Mouse (Mus musculus) megakaryocyte, adult 5-6 weeks (primary cell): ENCODE results near the gene Tapbp. TPM values are rescaled to one million over a fixed set of nuclear protein-coding genes. Genes with fewer than 3 reads are reported as not detected.

Experiments
- ATAC-seq: 2 replicates; pipeline ENCODE4 v1.8.0; 2016; ENCODE audit warnings: mild to moderate bottlenecking, inconsistent platforms; ENCODE audit not compliant: poor library complexity, severe bottlenecking
- total RNA-seq, 2 experiments: library from RNA; stranded (forward) in 1 of 2; stranded (reverse) in 1 of 2; fragments of 153-499, 151-499 nt in 1 of 2; fragments of 221-1000, 200-1000 nt in 1 of 2; gene quantifications; 2 replicates each; pipeline versions ENCODE4 v1.2.3 to v1.2.4; 2015 to 2017

The Tapbp gene
- total RNA-seq, 2 experiments from 2014 or later, result 88.9 to 105 TPM

DNA sequence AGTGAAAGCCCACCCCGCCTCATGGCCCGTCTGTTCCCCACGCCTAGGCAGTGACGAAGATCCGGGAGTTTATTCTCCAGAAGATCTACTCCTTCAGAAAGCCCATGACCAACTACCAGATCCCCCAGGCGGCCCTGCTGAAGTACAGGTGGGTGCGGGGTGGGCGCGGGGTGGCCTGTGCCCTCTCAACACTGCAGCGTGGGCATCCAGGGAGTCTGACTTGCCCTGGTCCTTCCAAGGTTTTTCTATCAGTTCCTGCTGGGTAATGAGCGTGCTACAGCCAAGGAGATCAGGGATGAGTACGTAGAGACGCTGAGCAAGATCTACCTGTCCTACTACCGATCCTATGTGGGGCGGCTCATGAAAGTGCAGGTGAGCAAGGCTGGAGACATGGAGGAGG, 44.2 kb downstream of the Tapbp start:
- ATAC-seq, result no peak

DNA sequence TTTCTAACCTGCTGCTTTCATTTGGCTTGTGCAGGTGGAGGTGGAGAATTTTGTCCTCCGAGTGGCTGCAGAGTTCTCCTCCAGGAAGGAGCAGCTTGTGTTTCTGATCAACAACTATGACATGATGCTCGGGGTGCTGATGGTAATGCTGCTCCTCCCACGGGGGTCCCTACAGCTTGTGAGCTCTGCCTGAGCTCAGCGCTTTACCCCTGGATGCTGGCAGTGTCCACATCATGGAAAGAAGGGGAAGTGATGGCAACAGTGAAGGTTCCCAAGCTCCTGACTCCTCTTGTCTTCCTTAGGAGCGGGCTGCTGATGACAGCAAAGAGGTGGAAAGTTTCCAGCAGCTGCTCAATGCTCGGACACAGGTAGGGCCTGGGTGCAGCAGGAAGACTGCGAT, 47.2 kb downstream of the Tapbp start:
- no peak for ATAC-seq

DNA sequence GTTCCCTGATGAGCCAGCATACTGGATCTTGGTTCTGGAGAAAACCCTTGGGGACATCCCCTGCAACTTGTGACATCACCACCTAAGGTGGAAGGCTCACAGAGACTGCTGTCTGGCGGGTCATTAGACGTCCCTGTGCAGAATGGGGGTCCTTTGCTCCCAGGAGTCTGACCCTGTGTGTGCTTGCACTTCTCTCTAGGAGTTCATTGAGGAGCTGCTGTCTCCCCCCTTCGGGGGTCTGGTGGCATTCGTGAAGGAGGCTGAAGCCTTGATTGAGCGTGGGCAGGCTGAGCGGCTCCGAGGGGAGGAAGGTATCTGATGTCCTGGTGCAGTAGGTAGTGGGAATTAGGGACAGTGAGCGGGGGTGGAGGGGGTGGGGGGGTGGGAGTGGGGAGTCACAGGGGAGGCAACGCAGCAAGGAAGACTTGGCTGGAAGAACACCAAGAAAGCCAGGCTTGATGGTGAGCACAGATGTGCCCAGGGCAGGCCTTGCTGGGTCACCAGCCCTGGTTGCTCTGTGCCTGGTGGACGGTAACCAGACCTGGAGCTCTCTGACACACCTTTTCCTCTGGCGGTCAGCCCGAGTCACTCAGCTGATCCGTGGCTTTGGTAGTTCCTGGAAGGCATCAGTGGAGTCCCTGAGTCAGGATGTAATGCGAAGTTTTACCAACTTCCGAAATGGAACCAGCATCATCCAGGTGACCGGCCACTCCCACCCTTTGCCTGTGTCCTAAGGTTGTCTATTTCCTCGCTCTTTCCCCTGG, 49.6 kb downstream of the Tapbp start:
- no peak for ATAC-seq

GRCm38 (mm10) chr17:33965846-33966550, 50.3 kb downstream of the Tapbp start:
- no peak for ATAC-seq

DNA sequence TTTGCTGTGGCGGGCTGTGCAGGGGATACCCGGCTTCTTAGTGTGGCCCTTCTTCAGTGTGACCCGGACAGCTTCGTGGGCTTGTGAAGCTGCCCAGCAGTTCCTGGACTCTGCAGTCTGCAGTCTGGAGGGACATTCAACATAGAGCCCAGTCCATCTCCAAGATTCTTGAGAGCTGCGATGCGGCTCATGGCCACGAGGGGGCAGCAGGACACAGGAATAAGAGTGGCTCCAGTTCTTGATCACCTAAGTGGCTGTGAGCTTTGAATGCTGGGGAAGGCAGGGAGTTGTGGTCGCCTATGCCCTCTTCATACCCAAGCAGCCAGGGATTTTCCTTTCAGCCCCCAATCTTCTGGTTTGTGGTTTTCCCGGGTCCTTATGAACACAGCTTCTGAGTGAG, 52.8 kb downstream of the Tapbp start:
- peak; percentile 99 for ATAC-seq

- ATAC-seq, result peak; percentile 23; the same call in 1 of the 2 replicates
Measured at GRCm38 (mm10) chr17:33968927-33969326, 53.2 kb downstream of the Tapbp start.

GRCm38 (mm10) chr17:33969394-33969793, 53.7 kb downstream of the Tapbp start:
- no peak for ATAC-seq

- ATAC-seq, result no peak
Measured at GRCm38 (mm10) chr17:33972691-33973090, 57.0 kb downstream of the Tapbp start.

- no peak for ATAC-seq
Measured at GRCm38 (mm10) chr17:33973572-33973971, 57.9 kb downstream of the Tapbp start.

DNA sequence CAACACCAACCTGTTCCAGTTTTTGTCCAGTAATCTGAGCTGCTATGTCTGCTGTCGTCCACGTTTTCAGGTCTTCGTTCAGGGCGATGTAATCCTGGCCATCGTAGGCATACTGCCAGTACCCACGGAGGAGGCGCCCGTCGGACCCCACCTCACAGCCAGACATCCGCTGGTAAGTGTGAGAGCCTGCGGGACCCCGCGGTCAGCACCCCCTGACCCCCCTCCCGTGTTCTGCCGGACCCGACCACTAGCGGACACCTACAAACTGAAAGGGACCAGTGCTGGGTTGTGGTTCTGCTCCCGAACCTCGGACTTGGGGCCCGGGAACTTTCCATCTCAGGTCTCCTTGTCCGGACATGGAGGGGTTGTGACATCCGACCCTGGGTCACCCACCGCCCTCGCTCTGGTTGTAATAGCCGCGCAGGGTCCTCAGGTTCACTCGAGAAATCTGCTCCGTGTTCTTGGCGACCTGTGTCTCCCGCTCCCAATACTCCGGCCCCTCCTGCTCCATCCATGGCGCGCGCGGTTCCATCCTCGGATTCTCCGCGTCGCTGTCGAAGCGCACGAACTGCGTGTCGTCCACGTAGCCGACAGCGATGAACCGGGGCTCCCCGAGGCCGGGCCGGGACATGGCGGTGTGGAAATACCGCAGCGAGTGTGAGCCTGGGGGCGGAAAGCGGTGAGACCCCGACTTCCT, 62.3 kb downstream of the Tapbp start:
- no peak for ATAC-seq

- ATAC-seq, result peak; percentile 93
Measured at GRCm38 (mm10) chr17:33978631-33979031, 62.9 kb downstream of the Tapbp start.

Other genes with a start within 250 kb of the Tapbp start
- gene Hnrnpm, start 229.0 kb upstream of the Tapbp start, total RNA-seq (2015), result 362 and 391 TPM in 2 replicates
- gene Hnrnpm, start 229.0 kb upstream of the Tapbp start, total RNA-seq (2017), result 264 and 265 TPM in 2 replicates
- gene March2, start 197.2 kb upstream of the Tapbp start, total RNA-seq (2015), result 51.4 and 64.2 TPM in 2 replicates
- 42.7 and 46.6 TPM in 2 replicates for gene March2, start 197.2 kb upstream of the Tapbp start, total RNA-seq (2017)
- 94.0 and 104 TPM in 2 replicates for gene Rab11b, start 155.4 kb upstream of the Tapbp start, total RNA-seq (2015)
- gene Rab11b, start 155.4 kb upstream of the Tapbp start, total RNA-seq (2017), result 26.7 and 41.1 TPM in 2 replicates
- gene Angptl4, start 134.1 kb upstream of the Tapbp start, total RNA-seq (2015), result 0.59 and 0.80 TPM in 2 replicates
- gene Angptl4, start 134.1 kb upstream of the Tapbp start, total RNA-seq (2017), result 0.33 and 0.73 TPM in 2 replicates
- gene Kank3, start 105.4 kb upstream of the Tapbp start, total RNA-seq (2015), result 12.3 and 16.2 TPM in 2 replicates
- 13.5 and 14.8 TPM in 2 replicates for gene Kank3, start 105.4 kb upstream of the Tapbp start, total RNA-seq (2017)
- 875 and 928 TPM in 2 replicates for gene Rps28, start 91.3 kb upstream of the Tapbp start, total RNA-seq (2015)
- gene Rps28, start 91.3 kb upstream of the Tapbp start, total RNA-seq (2017), result 2,242 and 2,459 TPM in 2 replicates
- 150 and 160 TPM in 2 replicates for gene Ndufa7, start 91.3 kb upstream of the Tapbp start, total RNA-seq (2015)
- 110 and 139 TPM in 2 replicates for gene Ndufa7, start 91.3 kb upstream of the Tapbp start, total RNA-seq (2017)
- gene Cd320, start 72.8 kb upstream of the Tapbp start, total RNA-seq (2015), result 2.5 and 4.0 TPM in 2 replicates
- 0.85 and 1.5 TPM in 2 replicates for gene Cd320, start 72.8 kb upstream of the Tapbp start, total RNA-seq (2017)
- not detected in 2 replicates for gene Gm7029, start 42.1 kb upstream of the Tapbp start, total RNA-seq (2015)
- not detected in 2 replicates for gene Gm7029, start 42.1 kb upstream of the Tapbp start, total RNA-seq (2017)
- 9.0 and 12.9 TPM in 2 replicates for gene Kifc1, start 25.2 kb upstream of the Tapbp start, total RNA-seq (2015)
- 40.1 and 41.3 TPM in 2 replicates for gene Kifc1, start 25.2 kb upstream of the Tapbp start, total RNA-seq (2017)
- gene Platr17, start 10.8 kb upstream of the Tapbp start, total RNA-seq (2015), result 4.9 and 9.8 TPM in 2 replicates
- gene Platr17, start 10.8 kb upstream of the Tapbp start, total RNA-seq (2017), result 2.6 and 5.9 TPM in 2 replicates
- gene Daxx, start 6.5 kb upstream of the Tapbp start, total RNA-seq (2015), result 42.1 and 49.7 TPM in 2 replicates
- 39.3 and 63.3 TPM in 2 replicates for gene Daxx, start 6.5 kb upstream of the Tapbp start, total RNA-seq (2017)
- gene Zbtb22, start within 50 bp of the Tapbp start, total RNA-seq (2015), result 13.7 and 14.0 TPM in 2 replicates
- 22.0 and 25.8 TPM in 2 replicates for gene Zbtb22, start within 50 bp of the Tapbp start, total RNA-seq (2017)
- 33.6 and 38.2 TPM in 2 replicates for gene Rgl2, start 13.6 kb downstream of the Tapbp start, total RNA-seq (2015)
- 51.8 and 58.3 TPM in 2 replicates for gene Rgl2, start 13.6 kb downstream of the Tapbp start, total RNA-seq (2017)
- gene Pfdn6, start 24.4 kb downstream of the Tapbp start, total RNA-seq (2015), result 84.1 and 88.3 TPM in 2 replicates
- gene Pfdn6, start 24.4 kb downstream of the Tapbp start, total RNA-seq (2017), result 148 and 161 TPM in 2 replicates
- gene Wdr46, start 24.8 kb downstream of the Tapbp start, total RNA-seq (2015), result 12.2 and 12.4 TPM in 2 replicates
- 21.6 and 23.7 TPM in 2 replicates for gene Wdr46, start 24.8 kb downstream of the Tapbp start, total RNA-seq (2017)
- 3.5 and 4.0 TPM in 2 replicates for gene B3galt4, start 35.6 kb downstream of the Tapbp start, total RNA-seq (2015)
- gene B3galt4, start 35.6 kb downstream of the Tapbp start, total RNA-seq (2017), result 4.9 and 5.7 TPM in 2 replicates
- gene Vps52, start 39.9 kb downstream of the Tapbp start, total RNA-seq (2015), result 15.7 and 17.7 TPM in 2 replicates
- 11.6 and 22.8 TPM in 2 replicates for gene Vps52, start 39.9 kb downstream of the Tapbp start, total RNA-seq (2017)
- gene Rps18, start 40.1 kb downstream of the Tapbp start, total RNA-seq (2015), result 2,016 and 2,115 TPM in 2 replicates
- 724 and 801 TPM in 2 replicates for gene Rps18, start 40.1 kb downstream of the Tapbp start, total RNA-seq (2017)
- 868 and 887 TPM in 2 replicates for gene H2-K1, start 84.4 kb downstream of the Tapbp start, total RNA-seq (2015)
- gene H2-K1, start 84.4 kb downstream of the Tapbp start, total RNA-seq (2017), result 668 and 686 TPM in 2 replicates
- 5.3 and 6.7 TPM in 2 replicates for gene Ring1, start 108.8 kb downstream of the Tapbp start, total RNA-seq (2015)
- 7.9 and 9.6 TPM in 2 replicates for gene Ring1, start 108.8 kb downstream of the Tapbp start, total RNA-seq (2017)
- gene H2-Ke6, start 112.2 kb downstream of the Tapbp start, total RNA-seq (2015), result 67.7 and 84.3 TPM in 2 replicates
- gene H2-Ke6, start 112.2 kb downstream of the Tapbp start, total RNA-seq (2017), result 34.6 and 35.5 TPM in 2 replicates
- 5.4 and 6.4 TPM in 2 replicates for gene Slc39a7, start 115.8 kb downstream of the Tapbp start, total RNA-seq (2015)
- 72.5 and 83.1 TPM in 2 replicates for gene Slc39a7, start 115.8 kb downstream of the Tapbp start, total RNA-seq (2017)
- 19.6 and 23.4 TPM in 2 replicates for gene Rxrb, start 115.9 kb downstream of the Tapbp start, total RNA-seq (2015)
- 23.7 and 27.2 TPM in 2 replicates for gene Rxrb, start 115.9 kb downstream of the Tapbp start, total RNA-seq (2017)
- gene Col11a2, start 123.5 kb downstream of the Tapbp start, total RNA-seq (2015), result 0.36 and 0.87 TPM in 2 replicates
- gene Col11a2, start 123.5 kb downstream of the Tapbp start, total RNA-seq (2017), result 1.2 and 1.5 TPM in 2 replicates
- 10.0 and 10.8 TPM in 2 replicates for gene H2-Oa, start 176.4 kb downstream of the Tapbp start, total RNA-seq (2015)
- 3.7 and 6.9 TPM in 2 replicates for gene H2-Oa, start 176.4 kb downstream of the Tapbp start, total RNA-seq (2017)
- gene H2-DMa, start 203.6 kb downstream of the Tapbp start, total RNA-seq (2015), result 172 and 189 TPM in 2 replicates
- gene H2-DMa, start 203.6 kb downstream of the Tapbp start, total RNA-seq (2017), result 145 and 152 TPM in 2 replicates
- gene Brd2, start 206.7 kb downstream of the Tapbp start, total RNA-seq (2015), result 287 and 312 TPM in 2 replicates
- 286 and 353 TPM in 2 replicates for gene Brd2, start 206.7 kb downstream of the Tapbp start, total RNA-seq (2017)
- gene H2-DMb2, start 227.4 kb downstream of the Tapbp start, total RNA-seq (2015), result 8.9 and 9.6 TPM in 2 replicates
- gene H2-DMb2, start 227.4 kb downstream of the Tapbp start, total RNA-seq (2017), result 12.4 and 18.3 TPM in 2 replicates
- 105 and 109 TPM in 2 replicates for gene H2-DMb1, start 237.2 kb downstream of the Tapbp start, total RNA-seq (2015)
- gene H2-DMb1, start 237.2 kb downstream of the Tapbp start, total RNA-seq (2017), result 110 and 132 TPM in 2 replicates